Mouse (Mus musculus): ENCODE results near the gene Mpo. TPM values are rescaled to one million over a fixed set of nuclear protein-coding genes. Genes with fewer than 3 reads are reported as not detected.

The Mpo gene
- polyA plus RNA-seq, 1 experiment from 2014 or later: 6.3 TPM

DNA sequence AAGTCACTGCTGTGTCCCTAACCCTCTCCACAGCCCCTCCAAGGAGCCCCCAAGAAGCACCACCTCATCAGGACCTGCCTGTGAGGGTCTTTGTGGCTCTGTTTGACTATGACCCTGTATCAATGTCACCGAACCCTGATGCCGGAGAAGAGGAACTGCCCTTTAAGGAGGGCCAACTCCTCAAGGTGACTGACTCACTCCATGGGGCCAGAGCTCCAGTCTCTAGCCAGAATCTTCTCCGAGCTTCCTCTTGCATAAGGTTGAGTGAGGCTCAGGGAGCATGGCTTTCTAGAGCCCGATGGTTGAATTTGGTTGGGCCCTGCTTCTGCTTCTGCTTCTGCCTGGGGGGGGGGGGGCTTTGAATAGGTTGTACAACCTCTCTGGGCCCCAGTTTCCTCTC, 14.0 kb upstream of the Mpo start:
- no peak overlapping the region for H3K4me3 ChIP-seq
- peaks cover 69% of the 10 kb centered on the region for H3K27me3 ChIP-seq (replicated peaks; ENCODE audit: low read depth, poor library complexity, severe bottlenecking)
- no peaks in the 10 kb centered on the region for H3K9me3 ChIP-seq
- H3K27ac ChIP-seq (replicated peaks): no peak overlapping the region
- peaks cover 32% of the 10 kb centered on the region for H3K4me1 ChIP-seq
- 80% methylated on average over 4 of the region's 4 CpGs for WGBS
- DNase-seq (ENCODE audit: low spot score): no peak
- H3K36me3 ChIP-seq (replicated peaks): no peaks in the 10 kb centered on the region

DNA sequence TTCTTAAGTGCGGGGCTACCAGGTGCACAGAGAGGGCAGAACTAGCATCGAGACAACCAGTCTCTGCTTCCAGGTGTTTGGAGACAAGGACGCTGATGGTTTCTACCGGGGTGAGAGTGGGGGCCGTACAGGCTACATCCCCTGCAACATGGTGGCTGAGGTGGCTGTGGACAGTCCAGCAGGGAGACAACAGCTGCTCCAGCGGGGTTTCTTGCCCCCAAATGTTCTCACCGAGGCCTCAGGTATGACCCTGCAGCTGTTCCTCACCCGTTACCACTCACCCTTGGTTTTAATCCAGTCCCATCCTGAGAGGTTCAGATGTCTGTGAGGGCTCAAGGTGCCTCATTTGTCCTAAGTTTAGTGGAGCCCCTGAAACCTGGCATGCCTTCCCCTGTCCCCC, 13.3 kb upstream of the Mpo start:
- no peak for DNase-seq (ENCODE audit: low spot score)
- no peaks in the 10 kb centered on the region for H3K36me3 ChIP-seq (replicated peaks)
- peaks cover 69% of the 10 kb centered on the region for H3K27me3 ChIP-seq (replicated peaks; ENCODE audit: low read depth, poor library complexity, severe bottlenecking)
- WGBS: 89% methylated on average over 8 of the region's 8 CpGs
- no peak overlapping the region for H3K4me3 ChIP-seq
- no peak overlapping the region for H3K27ac ChIP-seq (replicated peaks)
- H3K9me3 ChIP-seq: no peaks in the 10 kb centered on the region
- H3K4me1 ChIP-seq: peaks cover 26% of the 10 kb centered on the region

DNA sequence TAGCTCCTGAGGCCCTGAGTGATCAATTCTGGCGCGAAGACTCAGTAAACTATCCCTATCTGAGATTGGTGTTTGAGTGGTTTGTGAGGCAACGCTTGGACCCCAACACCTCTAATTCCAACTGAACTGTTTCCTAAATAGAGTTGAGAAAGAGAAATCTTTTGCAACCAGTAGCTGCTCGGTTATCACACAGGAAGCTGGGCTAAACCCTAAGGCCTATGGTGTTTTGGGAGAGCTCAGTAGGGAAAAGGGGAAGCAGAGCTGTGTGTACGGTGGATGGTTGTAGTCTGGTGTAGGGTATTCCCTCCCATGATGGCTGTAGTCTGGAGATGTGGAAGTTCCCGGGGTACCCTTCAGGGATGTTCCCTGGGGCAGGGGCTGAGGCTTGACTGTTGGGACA, 3.3 kb upstream of the Mpo start:
- no peaks in the 10 kb centered on the region for H3K27me3 ChIP-seq (replicated peaks; ENCODE audit: low read depth, poor library complexity, severe bottlenecking)
- no peaks in the 10 kb centered on the region for H3K36me3 ChIP-seq (replicated peaks)
- H3K27ac ChIP-seq (replicated peaks): no peak overlapping the region

DNA sequence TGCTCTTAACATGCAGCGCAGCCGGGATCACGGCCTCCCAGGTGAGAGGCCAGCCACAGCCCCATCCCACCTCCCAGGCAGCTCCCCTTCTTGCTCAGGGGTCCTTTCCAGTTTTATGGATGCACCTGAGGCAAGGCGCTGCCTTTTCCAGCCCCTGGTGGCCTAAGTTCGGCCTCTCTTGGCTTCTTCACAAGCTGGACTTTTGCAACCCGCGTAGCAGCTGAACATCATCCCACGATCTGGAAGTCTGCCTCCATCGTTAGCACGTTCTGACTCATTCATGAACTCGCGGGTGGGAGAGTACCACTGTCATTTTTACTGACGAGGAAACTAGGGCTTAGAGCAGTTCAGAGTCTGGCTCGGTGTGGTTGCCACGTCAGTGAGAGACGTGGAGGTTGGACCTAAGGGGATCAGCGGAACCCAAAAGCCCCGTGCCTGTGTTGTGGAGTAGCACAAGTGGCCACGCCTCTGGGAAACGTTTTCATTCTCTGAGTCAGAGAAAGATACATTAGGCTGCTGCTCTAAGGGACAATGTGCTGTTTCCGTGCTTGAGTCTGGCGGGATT, 8.4 kb downstream of the Mpo start:
- no peaks in the 10 kb centered on the region for H3K9me3 ChIP-seq
- WGBS: 89% methylated on average over 22 of the region's 22 CpGs

More for the DNA sequence above, 3.3 kb upstream of the Mpo start:
- no peak overlapping the region for H3K4me3 ChIP-seq
- H3K4me1 ChIP-seq: peaks cover 3% of the 10 kb centered on the region; the same call in 1 of the 2 replicates
- no peak for DNase-seq (ENCODE audit: low spot score)
- WGBS: 87% methylated on average over 6 of the region's 6 CpGs
- H3K9me3 ChIP-seq: no peaks in the 10 kb centered on the region

DNA sequence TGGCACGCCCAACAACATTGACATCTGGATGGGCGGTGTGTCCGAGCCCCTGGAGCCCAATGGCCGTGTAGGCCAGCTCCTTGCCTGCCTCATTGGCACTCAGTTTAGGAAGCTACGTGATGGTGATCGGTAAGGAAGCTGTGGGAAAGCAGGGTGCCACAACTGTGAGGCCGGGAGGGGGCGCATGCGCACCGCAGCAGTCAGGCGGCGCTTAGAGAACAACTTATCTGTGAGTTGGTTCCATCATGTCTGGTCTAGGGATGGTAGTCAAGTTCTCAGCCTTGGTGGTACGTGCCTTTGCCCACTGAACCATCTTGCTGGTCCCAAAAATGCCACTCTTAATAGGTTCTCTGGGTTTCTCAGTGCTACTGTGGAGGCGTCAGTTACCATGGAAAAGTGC, 9.2 kb downstream of the Mpo start:
- DNase-seq (ENCODE audit: low spot score): peak; percentile 53
- Histone ChIP-seq H3K4me3 (no peak overlapping the region), H3K36me3 (replicated peaks) (no peaks in the 10 kb centered on the region), H3K27me3 (replicated peaks; ENCODE audit: low read depth, poor library complexity, severe bottlenecking) (0 out of 2 replicates have a peak, but pooled peaks cover 5% of the 10 kb centered on the region), H3K27ac (replicated peaks) (no peak overlapping the region), H3K9me3 (no peaks in the 10 kb centered on the region), H3K4me1 (peaks cover 6% of the 10 kb centered on the region; the same call in 1 of the 2 replicates)
- 50% methylated on average over 14 of the region's 14 CpGs for WGBS

More for the DNA sequence above, 8.4 kb downstream of the Mpo start:
- no peak overlapping the region for H3K27ac ChIP-seq (replicated peaks)
- no peak overlapping the region for H3K4me3 ChIP-seq
- no peak for DNase-seq (ENCODE audit: low spot score)
- H3K27me3 ChIP-seq (replicated peaks; ENCODE audit: low read depth, poor library complexity, severe bottlenecking): 0 out of 2 replicates have a peak, but pooled peaks cover 5% of the 10 kb centered on the region
- H3K36me3 ChIP-seq (replicated peaks): no peaks in the 10 kb centered on the region
- H3K4me1 ChIP-seq: peaks cover 12% of the 10 kb centered on the region; the same call in 1 of the 2 replicates

DNA sequence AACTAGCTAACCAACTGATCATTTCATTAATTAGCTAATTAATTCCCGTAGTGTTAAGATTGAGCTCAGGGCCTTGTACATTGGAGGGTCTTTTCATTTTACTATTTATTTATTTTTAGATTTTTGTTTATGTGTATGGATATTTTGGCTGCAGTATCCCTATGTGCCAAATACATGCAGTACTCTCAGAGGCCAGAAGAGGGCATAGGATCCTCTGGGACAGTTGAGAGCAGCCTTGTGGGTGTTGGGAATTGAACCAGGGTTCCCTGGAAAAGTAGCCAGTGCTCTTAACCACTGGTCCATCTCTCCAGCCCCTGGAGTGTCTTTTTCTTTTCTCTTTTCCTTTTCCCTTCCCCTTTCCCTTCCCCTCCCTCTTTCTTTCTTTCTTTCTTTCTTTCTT, 12.1 kb downstream of the Mpo start:
- Histone ChIP-seq H3K27ac (replicated peaks) (no peak overlapping the region), H3K27me3 (replicated peaks; ENCODE audit: low read depth, poor library complexity, severe bottlenecking) (no peaks in the 10 kb centered on the region), H3K9me3 (no peaks in the 10 kb centered on the region), H3K36me3 (replicated peaks) (no peaks in the 10 kb centered on the region), H3K4me3 (no peak overlapping the region), H3K4me1 (0 out of 2 replicates have a peak, but pooled peaks cover 1% of the 10 kb centered on the region)
- peak; percentile 32 for DNase-seq (ENCODE audit: low spot score)
- WGBS: 74% methylated on average over 1 of the region's 1 CpGs

DNA sequence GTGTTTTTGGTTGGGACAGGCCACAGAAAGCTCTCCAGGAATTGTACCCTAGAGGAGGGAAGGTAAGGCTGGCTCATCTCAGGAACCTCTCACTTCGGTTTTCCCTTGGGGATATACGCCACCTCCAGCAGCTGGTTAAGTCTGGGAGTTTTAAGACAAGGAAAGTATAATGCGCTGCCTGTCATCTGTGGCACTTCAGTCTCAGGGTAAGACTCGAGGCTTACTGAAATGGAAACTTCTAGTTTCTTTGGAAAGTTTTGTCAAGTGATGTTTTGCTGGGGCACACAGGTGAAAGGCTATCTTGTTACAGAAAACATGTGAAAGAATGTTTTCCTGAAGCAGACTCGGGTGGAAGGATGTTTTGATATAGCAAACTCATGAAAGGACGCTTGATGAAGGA, 14.1 kb downstream of the Mpo start:
- 82% methylated on average over 6 of the region's 6 CpGs for WGBS
- DNase-seq (ENCODE audit: low spot score): no peak
- H3K27me3 ChIP-seq (replicated peaks; ENCODE audit: low read depth, poor library complexity, severe bottlenecking): no peaks in the 10 kb centered on the region
- H3K9me3 ChIP-seq: no peaks in the 10 kb centered on the region
- H3K4me3 ChIP-seq: no peak overlapping the region
- no peak overlapping the region for H3K27ac ChIP-seq (replicated peaks)
- peaks cover 6% of the 10 kb centered on the region for H3K4me1 ChIP-seq
- no peaks in the 10 kb centered on the region for H3K36me3 ChIP-seq (replicated peaks)

DNA sequence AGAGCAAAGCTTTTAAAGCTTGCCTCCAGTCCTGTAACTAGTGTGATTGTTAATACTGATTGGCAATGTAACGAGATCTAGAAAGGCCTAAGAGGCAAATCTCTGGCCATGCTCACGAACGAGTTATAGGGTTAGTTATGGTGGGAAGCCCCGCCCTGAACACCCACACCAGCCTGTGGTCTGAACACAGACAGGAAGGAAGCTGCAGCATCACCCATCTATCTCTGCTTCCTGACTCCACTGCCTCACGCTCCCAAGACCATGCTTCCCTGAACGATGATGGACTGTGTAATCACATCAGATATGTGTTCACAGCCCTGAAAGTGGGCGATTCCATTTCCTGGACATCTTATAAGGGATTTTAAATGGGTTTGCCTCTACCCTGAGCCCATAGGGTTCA, 14.9 kb downstream of the Mpo start:
- no peak for DNase-seq (ENCODE audit: low spot score)
- Histone ChIP-seq H3K27me3 (replicated peaks; ENCODE audit: low read depth, poor library complexity, severe bottlenecking) (no peaks in the 10 kb centered on the region), H3K27ac (replicated peaks) (no peak overlapping the region), H3K4me1 (peaks cover 6% of the 10 kb centered on the region), H3K9me3 (no peaks in the 10 kb centered on the region), H3K36me3 (replicated peaks) (no peaks in the 10 kb centered on the region), H3K4me3 (no peak overlapping the region)
- WGBS: 85% methylated on average over 7 of the region's 7 CpGs

DNA sequence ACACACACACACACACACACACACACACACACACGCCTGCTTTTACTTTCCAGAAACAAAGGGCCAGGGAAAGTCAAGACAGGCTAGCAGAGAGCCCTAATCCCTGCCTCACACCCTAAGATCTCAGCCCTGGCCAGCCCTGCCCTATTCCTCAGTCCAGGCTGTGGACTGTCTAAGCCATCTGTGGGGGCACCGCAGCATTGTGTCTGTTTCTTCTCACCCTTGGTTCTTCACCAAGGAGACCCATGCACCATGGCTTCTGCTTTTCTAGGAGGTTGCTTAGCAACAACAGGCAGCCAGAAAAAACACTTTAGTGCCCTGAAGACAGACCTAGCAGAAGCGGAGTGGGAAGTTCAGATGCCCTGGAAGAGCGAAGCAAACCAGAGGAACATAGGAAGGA, 18.0 kb downstream of the Mpo start:
- Histone ChIP-seq H3K4me3 (no peak overlapping the region), H3K9me3 (no peaks in the 10 kb centered on the region), H3K27ac (replicated peaks) (no peak overlapping the region), H3K36me3 (replicated peaks) (no peaks in the 10 kb centered on the region), H3K4me1 (peaks cover 6% of the 10 kb centered on the region), H3K27me3 (replicated peaks; ENCODE audit: low read depth, poor library complexity, severe bottlenecking) (peaks cover 9% of the 10 kb centered on the region)
- no peak for DNase-seq (ENCODE audit: low spot score)
- WGBS: 67% methylated on average over 4 of the region's 4 CpGs

DNA sequence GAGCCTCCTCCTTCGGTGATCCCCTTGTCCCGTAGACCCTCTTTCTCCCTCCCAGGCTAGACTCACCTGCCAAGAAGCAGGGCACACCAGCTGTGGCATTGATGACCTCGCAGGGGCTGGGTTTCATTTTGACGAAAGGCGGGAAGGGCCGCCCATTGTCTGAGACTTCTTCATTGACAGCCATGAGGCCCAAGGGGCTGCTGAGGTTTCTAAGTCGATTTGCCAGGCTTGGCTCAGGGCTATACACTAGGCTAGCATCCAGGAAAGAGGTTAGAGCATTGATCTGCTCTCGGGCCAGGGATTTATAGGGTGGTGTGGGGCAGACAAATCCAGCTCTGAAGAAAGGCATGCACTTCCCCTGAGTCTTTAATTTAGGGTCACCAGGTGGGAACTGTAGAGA, 21.4 kb downstream of the Mpo start:
- Histone ChIP-seq H3K4me3 (no peak overlapping the region), H3K27ac (replicated peaks) (no peak overlapping the region), H3K36me3 (replicated peaks) (no peaks in the 10 kb centered on the region), H3K27me3 (replicated peaks; ENCODE audit: low read depth, poor library complexity, severe bottlenecking) (peaks cover 28% of the 10 kb centered on the region), H3K4me1 (peaks cover 19% of the 10 kb centered on the region), H3K9me3 (no peaks in the 10 kb centered on the region)
- WGBS: 75% methylated on average over 8 of the region's 8 CpGs
- no peak for DNase-seq (ENCODE audit: low spot score)

DNA sequence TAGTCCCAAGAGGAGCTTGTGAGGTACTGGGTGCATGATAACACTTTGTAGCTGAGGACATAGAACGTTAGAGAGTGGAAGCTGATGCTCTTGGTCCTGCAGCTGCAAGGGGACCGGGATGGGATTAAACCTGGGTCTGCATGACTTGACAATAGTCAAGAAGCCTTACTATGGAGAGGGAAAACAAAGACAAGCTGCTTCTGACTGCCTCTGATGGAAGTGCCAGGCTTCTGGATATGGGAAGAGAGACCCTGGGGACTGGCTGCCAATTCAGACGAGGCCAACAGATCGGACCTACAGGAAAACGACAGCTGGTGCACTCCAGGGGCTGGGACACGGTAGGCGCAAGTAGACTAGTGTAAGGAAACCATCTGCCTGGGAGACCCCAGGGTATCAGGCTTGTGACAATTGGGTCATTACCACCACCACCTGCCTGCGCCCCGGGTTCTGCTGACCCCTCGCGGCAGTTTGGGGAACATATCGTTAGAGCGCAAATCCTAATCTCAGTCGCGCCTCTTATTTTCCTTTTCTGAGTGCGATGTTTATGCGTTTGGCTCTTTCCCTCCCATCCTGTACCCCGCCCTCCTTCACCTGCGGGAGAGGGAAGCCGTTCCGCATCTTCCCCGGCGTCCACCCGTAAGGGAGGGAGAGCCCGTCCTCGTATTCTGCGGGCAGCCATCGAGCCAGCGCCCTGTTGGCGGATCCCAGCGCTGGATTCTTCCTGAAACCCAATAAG, 23.5 kb downstream of the Mpo start:
- peaks cover 28% of the 10 kb centered on the region for H3K27me3 ChIP-seq (replicated peaks; ENCODE audit: low read depth, poor library complexity, severe bottlenecking)
- H3K4me1 ChIP-seq: peaks cover 24% of the 10 kb centered on the region
- no peaks in the 10 kb centered on the region for H3K9me3 ChIP-seq
- no peaks in the 10 kb centered on the region for H3K36me3 ChIP-seq (replicated peaks)
- H3K4me3 ChIP-seq: peak overlapping the region; percentile 58
- peak overlapping the region; percentile 66; the same call in 1 of the 2 replicates for H3K27ac ChIP-seq (replicated peaks)
- peak; percentile 68 for DNase-seq (ENCODE audit: low spot score)
- WGBS: 3% methylated on average over 31 of the region's 31 CpGs

DNA sequence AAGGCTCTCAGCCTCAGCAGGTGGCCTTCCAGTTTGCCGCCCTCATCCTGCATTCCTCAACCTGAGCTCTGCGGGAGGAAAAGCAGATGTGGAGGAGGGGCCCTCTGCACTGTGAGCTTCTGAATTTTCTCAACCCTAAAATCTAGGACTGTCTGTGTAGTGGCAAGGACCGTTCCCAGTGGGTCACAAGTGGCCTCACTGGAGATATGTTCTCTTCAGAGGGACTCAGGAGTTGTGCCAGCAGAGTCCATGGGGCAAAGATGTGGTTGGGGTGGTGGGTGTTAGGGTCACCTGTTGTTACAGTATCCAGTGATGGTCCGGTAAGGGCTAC, 24.0 kb downstream of the Mpo start:
- Histone ChIP-seq H3K36me3 (replicated peaks) (no peaks in the 10 kb centered on the region), H3K9me3 (no peaks in the 10 kb centered on the region), H3K4me3 (peak overlapping the region; percentile 58), H3K27ac (replicated peaks) (peak overlapping the region; percentile 66; the same call in 1 of the 2 replicates), H3K4me1 (peaks cover 25% of the 10 kb centered on the region), H3K27me3 (replicated peaks; ENCODE audit: low read depth, poor library complexity, severe bottlenecking) (peaks cover 28% of the 10 kb centered on the region)
- no peak for DNase-seq (ENCODE audit: low spot score)
- 28% methylated on average over 4 of the region's 4 CpGs for WGBS

DNA sequence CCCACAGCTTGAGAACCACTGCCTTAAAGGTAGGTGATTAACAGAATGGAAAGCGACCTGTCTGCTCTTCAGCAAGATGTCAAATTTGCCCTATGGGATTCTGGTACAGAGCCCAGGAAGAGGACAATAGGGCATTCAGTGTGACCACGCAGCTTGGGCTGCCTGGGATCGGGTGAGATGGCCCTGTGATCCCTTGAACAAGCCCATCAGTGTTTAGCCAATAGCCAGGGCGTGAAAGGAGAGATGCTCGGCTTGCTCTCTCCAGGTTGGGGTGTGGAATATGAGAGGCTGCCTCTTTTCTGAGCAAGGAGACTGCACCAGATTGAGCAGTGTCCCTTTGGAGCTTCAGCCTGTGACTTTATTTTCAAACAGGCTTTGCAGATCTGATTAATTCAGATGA, 28.1 kb downstream of the Mpo start:
- DNase-seq (ENCODE audit: low spot score): no peak
- peaks cover 25% of the 10 kb centered on the region for H3K4me1 ChIP-seq
- WGBS: 25% methylated on average over 5 of the region's 5 CpGs
- H3K27me3 ChIP-seq (replicated peaks; ENCODE audit: low read depth, poor library complexity, severe bottlenecking): peaks cover 19% of the 10 kb centered on the region
- no peak overlapping the region for H3K4me3 ChIP-seq
- H3K27ac ChIP-seq (replicated peaks): no peak overlapping the region
- no peaks in the 10 kb centered on the region for H3K9me3 ChIP-seq
- no peaks in the 10 kb centered on the region for H3K36me3 ChIP-seq (replicated peaks)

Measured in embryonic facial prominence, embryonic 10.5 days (tissue).